Mouse (Mus musculus): ENCODE data around the gene Pcyt1a. TPM values are rescaled to one million over a fixed set of nuclear protein-coding genes. Genes with fewer than 3 reads are reported as not detected.

Gene Pcyt1a
- polyA plus RNA-seq, 1 experiment: 33.4 TPM

GRCm38 (mm10) chr16:32450133-32450532 is 19.4 kb downstream of the Pcyt1a start:
- Histone ChIP-seq H3K27ac (ENCODE audit: insufficient read depth, low read length) (no peak overlapping the region), H3K4me3 (replicated peaks; ENCODE audit: insufficient read depth, low read depth, low read length) (no peak overlapping the region), H3K27me3 (ENCODE audit: control insufficient read depth, insufficient read depth, low read length) (no peaks in the 10 kb centered on the region), H3K4me1 (ENCODE audit: control insufficient read depth, insufficient read depth, low read length) (peaks cover 6% of the 10 kb centered on the region; the same call in 1 of the 2 replicates)
- no peak for DNase-seq
- no peak for TF ChIP-seq CTCF (IDR thresholded peaks at IDR 0.05; ENCODE audit: borderline replicate concordance, insufficient read depth, low read depth, low read length)
- 89% methylated on average over 2 of the region's 2 CpGs for WGBS

- no peak for TF ChIP-seq POLR2A (IDR thresholded peaks at IDR 0.05; ENCODE audit: borderline replicate concordance, insufficient read depth, low read length)
Measured at GRCm38 (mm10) chr16:32453102-32453501, 22.4 kb downstream of the Pcyt1a start.

GRCm38 (mm10) chr16:32454646-32455045 is 23.9 kb downstream of the Pcyt1a start:
- no peak overlapping the region for H3K4me3 ChIP-seq (replicated peaks; ENCODE audit: insufficient read depth, low read depth, low read length)
- WGBS: 90% methylated on average over 5 of the region's 5 CpGs
- H3K4me1 ChIP-seq (ENCODE audit: control insufficient read depth, insufficient read depth, low read length): no peaks in the 10 kb centered on the region; the same call in 1 of the 2 replicates
- TF ChIP-seq POLR2A (IDR thresholded peaks at IDR 0.05; ENCODE audit: borderline replicate concordance, insufficient read depth, low read length): no peak
- no peak for TF ChIP-seq CTCF (IDR thresholded peaks at IDR 0.05; ENCODE audit: borderline replicate concordance, insufficient read depth, low read depth, low read length)
- no peaks in the 10 kb centered on the region for H3K27me3 ChIP-seq (ENCODE audit: control insufficient read depth, insufficient read depth, low read length)
- no peak overlapping the region for H3K27ac ChIP-seq (ENCODE audit: insufficient read depth, low read length)
- no peak for DNase-seq

More at GRCm38 (mm10) chr16:32453102-32453501, 22.4 kb downstream of the Pcyt1a start:
- 93% methylated on average over 8 of the region's 8 CpGs for WGBS
- H3K27me3 ChIP-seq (ENCODE audit: control insufficient read depth, insufficient read depth, low read length): no peaks in the 10 kb centered on the region
- DNase-seq: no peak
- no peak overlapping the region for H3K4me3 ChIP-seq (replicated peaks; ENCODE audit: insufficient read depth, low read depth, low read length)
- H3K4me1 ChIP-seq (ENCODE audit: control insufficient read depth, insufficient read depth, low read length): peaks cover 3% of the 10 kb centered on the region; the same call in 1 of the 2 replicates
- H3K27ac ChIP-seq (ENCODE audit: insufficient read depth, low read length): no peak overlapping the region

GRCm38 (mm10) chr16:32456086-32456485 is 25.4 kb downstream of the Pcyt1a start:
- Histone ChIP-seq H3K4me1 (ENCODE audit: control insufficient read depth, insufficient read depth, low read length) (no peaks in the 10 kb centered on the region; the same call in 1 of the 2 replicates), H3K27ac (ENCODE audit: insufficient read depth, low read length) (no peak overlapping the region), H3K4me3 (replicated peaks; ENCODE audit: insufficient read depth, low read depth, low read length) (no peak overlapping the region), H3K27me3 (ENCODE audit: control insufficient read depth, insufficient read depth, low read length) (no peaks in the 10 kb centered on the region)
- TF ChIP-seq POLR2A (IDR thresholded peaks at IDR 0.05; ENCODE audit: borderline replicate concordance, insufficient read depth, low read length): no peak
- TF ChIP-seq CTCF (IDR thresholded peaks at IDR 0.05; ENCODE audit: borderline replicate concordance, insufficient read depth, low read depth, low read length): no peak
- no peak for DNase-seq

GRCm38 (mm10) chr16:32456761-32457160 is 26.0 kb downstream of the Pcyt1a start:
- Histone ChIP-seq H3K4me1 (ENCODE audit: control insufficient read depth, insufficient read depth, low read length) (no peaks in the 10 kb centered on the region; the same call in 1 of the 2 replicates), H3K27me3 (ENCODE audit: control insufficient read depth, insufficient read depth, low read length) (no peaks in the 10 kb centered on the region), H3K27ac (ENCODE audit: insufficient read depth, low read length) (no peak overlapping the region), H3K4me3 (replicated peaks; ENCODE audit: insufficient read depth, low read depth, low read length) (no peak overlapping the region)
- no peak for DNase-seq
- TF ChIP-seq CTCF (IDR thresholded peaks at IDR 0.05; ENCODE audit: borderline replicate concordance, insufficient read depth, low read depth, low read length) (no peak), POLR2A (IDR thresholded peaks at IDR 0.05; ENCODE audit: borderline replicate concordance, insufficient read depth, low read length) (no peak)
- 94% methylated on average over 1 of the region's 1 CpGs for WGBS

GRCm38 (mm10) chr16:32457589-32458386 is 27.1 kb downstream of the Pcyt1a start:
- Histone ChIP-seq H3K27me3 (ENCODE audit: control insufficient read depth, insufficient read depth, low read length) (no peaks in the 10 kb centered on the region), H3K27ac (ENCODE audit: insufficient read depth, low read length) (no peak overlapping the region), H3K4me1 (ENCODE audit: control insufficient read depth, insufficient read depth, low read length) (no peaks in the 10 kb centered on the region; the same call in 1 of the 2 replicates), H3K4me3 (replicated peaks; ENCODE audit: insufficient read depth, low read depth, low read length) (no peak overlapping the region)
- DNase-seq: peak; percentile 50 to 67
- 59% methylated on average over 10 of the region's 10 CpGs for WGBS
- peak; percentile 64 for TF ChIP-seq CTCF (IDR thresholded peaks at IDR 0.05; ENCODE audit: borderline replicate concordance, insufficient read depth, low read depth, low read length)
- no peak for TF ChIP-seq POLR2A (IDR thresholded peaks at IDR 0.05; ENCODE audit: borderline replicate concordance, insufficient read depth, low read length)

GRCm38 (mm10) chr16:32460518-32460917 is 29.8 kb downstream of the Pcyt1a start:
- Histone ChIP-seq H3K4me1 (ENCODE audit: control insufficient read depth, insufficient read depth, low read length) (no peaks in the 10 kb centered on the region; the same call in 1 of the 2 replicates), H3K27ac (ENCODE audit: insufficient read depth, low read length) (no peak overlapping the region), H3K27me3 (ENCODE audit: control insufficient read depth, insufficient read depth, low read length) (no peaks in the 10 kb centered on the region), H3K4me3 (replicated peaks; ENCODE audit: insufficient read depth, low read depth, low read length) (no peak overlapping the region)
- 53% methylated on average over 4 of the region's 4 CpGs for WGBS
- DNase-seq: no peak
- no peak for TF ChIP-seq POLR2A (IDR thresholded peaks at IDR 0.05; ENCODE audit: borderline replicate concordance, insufficient read depth, low read length)
- TF ChIP-seq CTCF (IDR thresholded peaks at IDR 0.05; ENCODE audit: borderline replicate concordance, insufficient read depth, low read depth, low read length): no peak

GRCm38 (mm10) chr16:32461713-32462112 is 31.0 kb downstream of the Pcyt1a start:
- Histone ChIP-seq H3K27me3 (ENCODE audit: control insufficient read depth, insufficient read depth, low read length) (no peaks in the 10 kb centered on the region), H3K4me3 (replicated peaks; ENCODE audit: insufficient read depth, low read depth, low read length) (no peak overlapping the region), H3K4me1 (ENCODE audit: control insufficient read depth, insufficient read depth, low read length) (no peaks in the 10 kb centered on the region; the same call in 1 of the 2 replicates), H3K27ac (ENCODE audit: insufficient read depth, low read length) (no peak overlapping the region)
- no peak for TF ChIP-seq POLR2A (IDR thresholded peaks at IDR 0.05; ENCODE audit: borderline replicate concordance, insufficient read depth, low read length)
- no peak for TF ChIP-seq CTCF (IDR thresholded peaks at IDR 0.05; ENCODE audit: borderline replicate concordance, insufficient read depth, low read depth, low read length)
- no peak for DNase-seq
- WGBS: 97% methylated on average over 5 of the region's 5 CpGs
